Mouse (Mus musculus): Measurements from ENCODE around the gene Rhno1.

DNA sequence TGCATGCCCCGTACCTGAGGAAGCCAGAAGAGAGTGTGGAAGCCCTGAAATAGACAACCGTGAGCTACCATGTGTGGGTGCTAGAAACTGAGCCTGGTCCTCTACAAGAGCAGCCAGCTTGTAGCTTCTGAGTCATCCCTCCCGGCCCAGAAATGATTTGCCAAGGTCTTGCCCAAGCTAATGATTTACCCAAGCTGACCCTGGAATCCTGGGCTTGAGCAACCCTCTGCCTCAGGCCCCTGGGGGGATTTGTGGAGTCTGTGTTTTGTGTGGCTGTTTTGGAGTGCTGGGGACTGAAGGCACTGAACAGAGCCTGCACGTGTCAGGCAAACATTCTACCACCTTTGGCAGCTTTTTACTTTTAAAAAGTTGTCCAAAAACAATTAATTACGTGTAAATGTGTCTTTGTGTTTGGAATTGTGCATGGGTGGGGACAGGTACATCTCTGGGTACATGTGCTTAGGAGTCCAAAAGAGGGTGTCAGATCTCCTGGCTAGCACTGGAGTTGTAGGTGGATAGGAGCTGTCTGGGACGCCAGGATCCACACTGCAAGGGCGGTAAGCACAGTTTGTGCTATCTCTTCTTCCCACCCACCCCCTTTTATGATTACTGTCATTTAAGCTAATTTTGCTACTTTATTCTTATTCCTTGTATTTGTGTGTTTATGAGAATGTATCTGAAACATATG is 35.0 kb upstream of the Rhno1 start:
- TF ChIP-seq ZC3H11A (IDR thresholded peaks at IDR 0.05; ENCODE audit: borderline replicate concordance, low read depth, low read length) (no peak), HCFC1 (IDR thresholded peaks at IDR 0.05; ENCODE audit: borderline replicate concordance, insufficient read depth, low read length) (no peak)

Data from ES-E14 (cell line).